Mouse (Mus musculus) liver (tissue): ENCODE data around the gene Tbce.
A peak's percentile ranks its signal among the peaks of the same experiment; 100 is the strongest.
"Not testable (repeated sequence)": the region's sequence is repeated elsewhere in the genome, so short reads cannot be mapped to it uniquely, and the experiment has no call there.

ENCODE experiments used
- DNase-seq: peaks from one replicate; pipeline ENCODE4 v3.0.0-alpha.2; 2020; ENCODE audit warnings: mixed read lengths

Gene Tbce

GRCm38 (mm10) chr13:14039292-14039965 is at the start of gene Tbce:
Tbce (minus strand) TSS chr13:14039638.
- DNase-seq: peak; percentile 93

GRCm38 (mm10) chr13:14088669-14089068 is 49.2 kb upstream of the Tbce start:
- no peak for DNase-seq

- DNase-seq: no peak
These were observed 35.9 kb upstream of the Tbce start for GRCm38 (mm10) chr13:14075326-14075725.

GRCm38 (mm10) chr13:14074371-14074770 is 34.9 kb upstream of the Tbce start:
- DNase-seq: no peak

GRCm38 (mm10) chr13:14069291-14069690 is 29.9 kb upstream of the Tbce start:
- DNase-seq: no peak

- DNase-seq: no peak
These were observed 28.6 kb upstream of the Tbce start for GRCm38 (mm10) chr13:14068035-14068434.

GRCm38 (mm10) chr13:14065701-14066100 is 26.3 kb upstream of the Tbce start:
- DNase-seq: no peak

GRCm38 (mm10) chr13:14065028-14065380 is 25.6 kb upstream of the Tbce start:
- DNase-seq: no peak

GRCm38 (mm10) chr13:14064341-14065027 is 25.0 kb upstream of the Tbce start:
- DNase-seq: peak; percentile 53

- DNase-seq: no peak
These were observed 24.5 kb upstream of the Tbce start for GRCm38 (mm10) chr13:14063942-14064271.

GRCm38 (mm10) chr13:14063013-14063941 is 23.8 kb upstream of the Tbce start, which contains the start of the genes Arid4b and Ggps1:
Arid4b (plus strand) TSS chr13:14063232.
Ggps1 (minus strand) TSS chr13:14063488.
- peak; percentile 95 for DNase-seq

- no peak for DNase-seq
These were observed 23.0 kb upstream of the Tbce start for GRCm38 (mm10) chr13:14062209-14063012.

GRCm38 (mm10) chr13:14059582-14059981 is 20.1 kb upstream of the Tbce start:
- no peak for DNase-seq

GRCm38 (mm10) chr13:14056801-14057200 is 17.4 kb upstream of the Tbce start:
- DNase-seq: no peak

- no peak for DNase-seq
These were observed 10.4 kb upstream of the Tbce start for GRCm38 (mm10) chr13:14049878-14050277.

- DNase-seq: no peak
These were observed 5.1 kb upstream of the Tbce start for GRCm38 (mm10) chr13:14044521-14044920.

GRCm38 (mm10) chr13:14043851-14044250 is 4.4 kb upstream of the Tbce start:
- DNase-seq: no peak

GRCm38 (mm10) chr13:14040186-14040585 is 748 bp upstream of the Tbce start:
- no peak for DNase-seq

- no peak for DNase-seq
These were observed 537 bp downstream of the Tbce start for GRCm38 (mm10) chr13:14038911-14039291.

GRCm38 (mm10) chr13:14035875-14036630 is 3.4 kb downstream of the Tbce start:
- DNase-seq: no peak

- not testable (repeated sequence) for DNase-seq
These were observed 4.1 kb downstream of the Tbce start for GRCm38 (mm10) chr13:14035352-14035751.

- DNase-seq: peak; percentile 58
These were observed 5.4 kb downstream of the Tbce start for GRCm38 (mm10) chr13:14034073-14034348.
